Mouse (Mus musculus): ENCODE results near the gene St3gal3.
A peak's percentile ranks its signal among the peaks of the same experiment; 100 is the strongest.

Gene St3gal3

GRCm38 (mm10) chr4:118138891-118139290 lies 4.2 kb upstream of the St3gal3 start:
- DNase-seq: peak; percentile 56

GRCm38 (mm10) chr4:118137857-118138256 lies 3.1 kb upstream of the St3gal3 start:
- peak; percentile 55 for DNase-seq

- DNase-seq: no peak
These were observed 2.6 kb upstream of the St3gal3 start for GRCm38 (mm10) chr4:118137311-118137710.

- no peak for DNase-seq
These were observed 700 bp upstream of the St3gal3 start for GRCm38 (mm10) chr4:118135414-118135813.

- no peak for DNase-seq
These were observed 3.4 kb downstream of the St3gal3 start for GRCm38 (mm10) chr4:118131329-118131728.

- DNase-seq: no peak
These were observed 11.5 kb downstream of the St3gal3 start for GRCm38 (mm10) chr4:118123030-118123704.

- DNase-seq: no peak
These were observed 12.6 kb downstream of the St3gal3 start for GRCm38 (mm10) chr4:118122078-118122477.

- DNase-seq: no peak
These were observed 17.1 kb downstream of the St3gal3 start for GRCm38 (mm10) chr4:118117565-118117964.

- no peak for DNase-seq
These were observed 18.6 kb downstream of the St3gal3 start for GRCm38 (mm10) chr4:118116098-118116497.

GRCm38 (mm10) chr4:118115132-118115531 lies 19.6 kb downstream of the St3gal3 start:
- DNase-seq: no peak

GRCm38 (mm10) chr4:118112601-118113000 lies 22.1 kb downstream of the St3gal3 start:
- no peak for DNase-seq

GRCm38 (mm10) chr4:118109649-118110048 lies 25.1 kb downstream of the St3gal3 start:
- no peak for DNase-seq

GRCm38 (mm10) chr4:118108779-118109178 lies 25.9 kb downstream of the St3gal3 start:
- peak; percentile 35 for DNase-seq

- DNase-seq: no peak
These were observed 29.3 kb downstream of the St3gal3 start for GRCm38 (mm10) chr4:118105256-118106053.

- no peak for DNase-seq
These were observed 31.4 kb downstream of the St3gal3 start for GRCm38 (mm10) chr4:118103280-118103830.

GRCm38 (mm10) chr4:118101497-118101896 lies 33.2 kb downstream of the St3gal3 start:
- DNase-seq: no peak

- peak; percentile 23 for DNase-seq
These were observed 34.9 kb downstream of the St3gal3 start for GRCm38 (mm10) chr4:118099637-118100364.

GRCm38 (mm10) chr4:118098571-118098970 lies 36.1 kb downstream of the St3gal3 start:
- peak; percentile 77 for DNase-seq

- no peak for DNase-seq
These were observed 38.6 kb downstream of the St3gal3 start for GRCm38 (mm10) chr4:118096069-118096468.

GRCm38 (mm10) chr4:118092784-118093457 lies 41.8 kb downstream of the St3gal3 start:
- DNase-seq: no peak

GRCm38 (mm10) chr4:118090449-118090848 lies 44.3 kb downstream of the St3gal3 start:
- DNase-seq: no peak

GRCm38 (mm10) chr4:118089939-118090338 lies 44.8 kb downstream of the St3gal3 start:
- DNase-seq: peak; percentile 65

- DNase-seq: no peak
These were observed 45.9 kb downstream of the St3gal3 start for GRCm38 (mm10) chr4:118088771-118089170.

Measured in lung, postnatal 36 days (tissue).